Mouse (Mus musculus): ENCODE data around the gene Stap2. TPM values are rescaled to one million over a fixed set of nuclear protein-coding genes. Genes with fewer than 3 reads are reported as not detected.

Stap2 gene
- polyA plus RNA-seq, 1 experiment, result 0.46 TPM

DNA sequence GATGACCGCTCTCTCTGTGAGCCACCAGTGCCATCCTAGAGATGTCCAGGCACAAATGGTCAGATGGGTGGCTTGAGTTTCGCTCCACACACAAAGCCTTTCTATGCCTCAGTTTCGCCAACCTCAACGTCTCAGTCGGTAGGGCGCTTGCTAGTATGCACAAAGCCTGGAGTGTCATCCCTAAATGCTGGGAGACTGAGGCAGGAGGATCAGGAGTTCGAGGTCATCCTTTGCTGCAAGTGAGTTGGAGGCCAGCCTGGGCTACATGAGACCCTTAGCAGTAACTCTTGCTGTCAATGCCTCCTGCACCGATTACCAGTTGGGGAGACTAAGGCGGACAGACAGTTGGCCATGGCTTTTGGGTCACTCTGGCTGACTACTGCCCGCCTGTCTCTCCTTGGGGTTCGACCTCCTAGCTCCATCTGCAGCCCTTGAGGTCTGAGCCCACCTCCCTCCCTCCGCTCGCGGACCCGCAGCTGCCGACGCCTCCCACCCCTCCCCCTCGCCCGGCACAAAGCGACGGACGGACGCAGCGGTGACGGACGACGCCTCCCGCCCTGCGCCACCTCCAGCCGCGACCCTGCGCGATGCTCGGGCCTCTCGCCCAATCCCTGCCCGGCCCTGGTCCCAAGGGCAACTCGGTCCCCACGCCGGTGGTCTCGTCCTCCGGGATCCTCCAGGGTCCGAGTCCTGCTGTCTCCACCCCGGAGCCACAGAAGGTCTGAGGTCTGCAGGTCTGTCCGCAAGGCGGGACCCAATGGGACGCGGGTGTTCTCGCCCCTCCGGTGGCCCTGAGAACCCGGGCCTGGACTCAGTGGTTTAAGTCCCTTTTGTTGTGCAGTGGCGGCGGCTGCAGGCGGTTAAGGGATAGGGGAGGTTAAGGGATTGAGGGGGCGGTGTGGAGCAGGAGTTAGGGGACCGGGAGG lies 35.2 kb downstream of the Stap2 start, which contains the start of gene Shd:
Gene Shd (plus strand): TSS at position 502 of the 926 bp plus-strand sequence.
- H3K4me2 ChIP-seq (ENCODE audit: low read depth), result no peak within 1 kb of the TSS
- peaks cover 17% of the 10 kb centered on the region for H3K27me3 ChIP-seq (ENCODE audit: control insufficient read depth, insufficient read depth, insufficient read length)
- no peaks in the 10 kb centered on the region for H3K79me2 ChIP-seq (ENCODE audit: control insufficient read depth, insufficient read depth)
- no peak within 1 kb of the TSS for H3K4me3 ChIP-seq
- TF ChIP-seq POLR2A (IDR thresholded peaks at IDR 0.05; ENCODE audit: insufficient read length, low read depth) (peak; percentile 22), MYOG (IDR thresholded peaks at IDR 0.05; ENCODE audit: control insufficient read depth in 1 of 3, insufficient read depth in 1 of 3, insufficient read length in 2 of 3, low read depth in 2 of 3) (no peak), SRF (IDR thresholded peaks at IDR 0.05; ENCODE audit: control insufficient read depth, insufficient read length, low read depth) (no peak), POLR2AphosphoS2 (IDR thresholded peaks at IDR 0.05; ENCODE audit: insufficient read length, low read depth) (peak; percentile 27), USF1 (IDR thresholded peaks at IDR 0.05; ENCODE audit: low read depth) (no peak)
- H3ac ChIP-seq (ENCODE audit: control insufficient read depth, insufficient read length), result no peak within 1 kb of the TSS
- peaks cover 5% of the 10 kb centered on the region for H3K36me3 ChIP-seq (ENCODE audit: control insufficient read depth, insufficient read depth)

DNA sequence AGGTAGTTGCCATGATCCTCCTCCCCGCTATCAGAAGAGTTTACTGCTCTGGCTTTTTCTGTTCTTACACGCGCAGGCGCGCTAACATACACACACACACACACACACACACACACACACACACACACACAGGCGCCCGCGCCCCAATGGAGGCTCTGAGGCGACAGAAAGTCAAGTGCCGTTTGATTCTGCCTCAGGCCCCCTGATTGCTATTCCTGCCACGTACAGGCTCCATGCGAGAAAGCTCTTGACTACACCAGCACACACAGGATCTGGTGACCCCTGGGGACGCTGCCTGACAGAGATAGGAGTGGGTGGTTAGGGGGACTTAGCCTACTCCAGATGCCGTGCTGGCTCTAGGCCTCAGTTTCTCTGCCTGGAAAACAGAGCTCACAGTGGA lies 35.8 kb downstream of the Stap2 start:
- TF ChIP-seq REST (IDR thresholded peaks at IDR 0.05; ENCODE audit: insufficient read depth, insufficient read length), result no peak
- TF ChIP-seq CEBPB (IDR thresholded peaks at IDR 0.05; ENCODE audit: insufficient read depth, poor library complexity, severe bottlenecking), result no peak
- TF ChIP-seq MYOD1 (IDR thresholded peaks at IDR 0.05; ENCODE audit: control insufficient read depth in 1 of 3, insufficient read length in 2 of 3, low read depth in 2 of 3), result no peak
- no peak for TF ChIP-seq E2F4 (IDR thresholded peaks at IDR 0.05; ENCODE audit: insufficient read depth)
- TF ChIP-seq POLR2AphosphoS2 (IDR thresholded peaks at IDR 0.05; ENCODE audit: insufficient read length, low read depth), result no peak
- TF ChIP-seq MAX (IDR thresholded peaks at IDR 0.05; ENCODE audit: low read depth), result no peak
- TF ChIP-seq TCF12 (IDR thresholded peaks at IDR 0.05; ENCODE audit: insufficient read depth, poor library complexity, severe bottlenecking), result no peak
- no peak for TF ChIP-seq POLR2A (IDR thresholded peaks at IDR 0.05; ENCODE audit: insufficient read length, low read depth)
- TF ChIP-seq USF1 (IDR thresholded peaks at IDR 0.05; ENCODE audit: low read depth), result no peak
- no peak for TF ChIP-seq MYOG (IDR thresholded peaks at IDR 0.05; ENCODE audit: control insufficient read depth in 1 of 3, insufficient read depth in 1 of 3, insufficient read length in 2 of 3, low read depth in 2 of 3)
- no peak for TF ChIP-seq TCF3 (IDR thresholded peaks at IDR 0.05; ENCODE audit: insufficient read length, low read depth)
- TF ChIP-seq SRF (IDR thresholded peaks at IDR 0.05; ENCODE audit: control insufficient read depth, insufficient read length, low read depth), result no peak
- H3K79me2 ChIP-seq (ENCODE audit: control insufficient read depth, insufficient read depth), result no peaks in the 10 kb centered on the region
- H3ac ChIP-seq (ENCODE audit: control insufficient read depth, insufficient read length), result no peak overlapping the region
- H3K36me3 ChIP-seq (ENCODE audit: control insufficient read depth, insufficient read depth), result peaks cover 5% of the 10 kb centered on the region
- peaks cover 17% of the 10 kb centered on the region for H3K27me3 ChIP-seq (ENCODE audit: control insufficient read depth, insufficient read depth, insufficient read length)
- no peak overlapping the region for H3K4me3 ChIP-seq
- H3K4me2 ChIP-seq (ENCODE audit: low read depth), result no peak overlapping the region

DNA sequence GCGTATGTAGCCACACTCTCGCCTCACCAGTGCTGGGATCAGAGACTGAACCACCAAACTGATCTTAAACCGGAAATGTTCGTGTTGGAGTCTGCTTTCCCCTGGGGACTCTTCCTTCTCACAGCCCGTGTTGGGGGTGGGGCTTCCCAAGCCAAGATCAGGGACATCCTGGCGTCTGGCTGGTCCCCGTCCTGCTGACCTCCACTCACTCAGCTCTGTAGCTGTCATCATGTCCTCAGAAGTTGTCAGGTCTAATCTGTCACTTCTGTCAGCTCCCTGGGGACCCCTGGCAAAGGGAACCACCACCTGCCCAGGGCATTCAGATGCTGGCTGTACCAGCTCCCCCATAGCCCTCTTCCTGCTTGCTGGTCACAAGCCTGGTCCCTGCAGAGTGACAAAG lies 37.2 kb downstream of the Stap2 start:
- H3K36me3 ChIP-seq (ENCODE audit: control insufficient read depth, insufficient read depth), result peaks cover 10% of the 10 kb centered on the region
- no peak overlapping the region for H3ac ChIP-seq (ENCODE audit: control insufficient read depth, insufficient read length)
- H3K4me2 ChIP-seq (ENCODE audit: low read depth), result no peak overlapping the region
- no peak for TF ChIP-seq TCF3 (IDR thresholded peaks at IDR 0.05; ENCODE audit: insufficient read length, low read depth)
- no peak for TF ChIP-seq REST (IDR thresholded peaks at IDR 0.05; ENCODE audit: insufficient read depth, insufficient read length)
- TF ChIP-seq POLR2AphosphoS2 (IDR thresholded peaks at IDR 0.05; ENCODE audit: insufficient read length, low read depth), result no peak
- no peak for TF ChIP-seq TCF12 (IDR thresholded peaks at IDR 0.05; ENCODE audit: insufficient read depth, poor library complexity, severe bottlenecking)
- no peak for TF ChIP-seq MYOG (IDR thresholded peaks at IDR 0.05; ENCODE audit: control insufficient read depth in 1 of 3, insufficient read depth in 1 of 3, insufficient read length in 2 of 3, low read depth in 2 of 3)
- no peak for TF ChIP-seq MYOD1 (IDR thresholded peaks at IDR 0.05; ENCODE audit: control insufficient read depth in 1 of 3, insufficient read length in 2 of 3, low read depth in 2 of 3)
- no peak for TF ChIP-seq USF1 (IDR thresholded peaks at IDR 0.05; ENCODE audit: low read depth)
- TF ChIP-seq POLR2A (IDR thresholded peaks at IDR 0.05; ENCODE audit: insufficient read length, low read depth), result no peak
- TF ChIP-seq E2F4 (IDR thresholded peaks at IDR 0.05; ENCODE audit: insufficient read depth), result no peak
- no peak for TF ChIP-seq MAX (IDR thresholded peaks at IDR 0.05; ENCODE audit: low read depth)
- no peaks in the 10 kb centered on the region for H3K79me2 ChIP-seq (ENCODE audit: control insufficient read depth, insufficient read depth)
- H3K4me3 ChIP-seq, result no peak overlapping the region
- H3K27me3 ChIP-seq (ENCODE audit: control insufficient read depth, insufficient read depth, insufficient read length), result peaks cover 17% of the 10 kb centered on the region

DNA sequence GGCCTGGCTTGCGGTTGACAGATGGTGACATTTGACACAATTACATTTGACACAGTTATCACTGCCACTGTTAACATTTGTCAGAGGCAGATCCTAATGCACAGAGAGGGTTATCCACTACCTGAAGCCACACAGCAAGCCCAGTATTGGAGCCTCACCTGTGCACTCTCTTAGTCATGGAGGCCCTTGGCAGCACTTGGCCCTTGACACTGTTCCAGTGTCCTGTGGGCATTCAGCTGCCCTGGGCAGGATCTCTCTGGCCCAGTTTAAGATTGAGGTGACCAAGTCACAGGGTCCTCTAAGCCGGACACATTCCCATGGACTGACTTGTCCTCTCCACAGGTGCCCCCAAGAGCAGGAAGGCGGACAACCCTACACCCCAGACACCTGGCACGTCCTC lies 38.2 kb downstream of the Stap2 start:
- Histone ChIP-seq H3K27me3 (ENCODE audit: control insufficient read depth, insufficient read depth, insufficient read length) (peaks cover 17% of the 10 kb centered on the region), H3ac (ENCODE audit: control insufficient read depth, insufficient read length) (no peak overlapping the region), H3K79me2 (ENCODE audit: control insufficient read depth, insufficient read depth) (no peaks in the 10 kb centered on the region), H3K4me2 (ENCODE audit: low read depth) (no peak overlapping the region), H3K4me3 (no peak overlapping the region), H3K36me3 (ENCODE audit: control insufficient read depth, insufficient read depth) (peaks cover 10% of the 10 kb centered on the region)
- no peak for TF ChIP-seq E2F4 (IDR thresholded peaks at IDR 0.05; ENCODE audit: insufficient read depth)
- TF ChIP-seq USF1 (IDR thresholded peaks at IDR 0.05; ENCODE audit: low read depth), result no peak
- no peak for TF ChIP-seq POLR2A (IDR thresholded peaks at IDR 0.05; ENCODE audit: insufficient read length, low read depth)
- TF ChIP-seq MYOG (IDR thresholded peaks at IDR 0.05; ENCODE audit: control insufficient read depth in 1 of 3, insufficient read depth in 1 of 3, insufficient read length in 2 of 3, low read depth in 2 of 3), result no peak
- no peak for TF ChIP-seq CEBPB (IDR thresholded peaks at IDR 0.05; ENCODE audit: insufficient read depth, poor library complexity, severe bottlenecking)
- TF ChIP-seq REST (IDR thresholded peaks at IDR 0.05; ENCODE audit: insufficient read depth, insufficient read length), result no peak
- TF ChIP-seq TCF12 (IDR thresholded peaks at IDR 0.05; ENCODE audit: insufficient read depth, poor library complexity, severe bottlenecking), result no peak
- TF ChIP-seq SRF (IDR thresholded peaks at IDR 0.05; ENCODE audit: control insufficient read depth, insufficient read length, low read depth), result no peak
- TF ChIP-seq MYOD1 (IDR thresholded peaks at IDR 0.05; ENCODE audit: control insufficient read depth in 1 of 3, insufficient read length in 2 of 3, low read depth in 2 of 3), result no peak
- TF ChIP-seq MAX (IDR thresholded peaks at IDR 0.05; ENCODE audit: low read depth), result no peak
- TF ChIP-seq POLR2AphosphoS2 (IDR thresholded peaks at IDR 0.05; ENCODE audit: insufficient read length, low read depth), result no peak
- no peak for TF ChIP-seq TCF3 (IDR thresholded peaks at IDR 0.05; ENCODE audit: insufficient read length, low read depth)
